In the genomic region with DNA sequence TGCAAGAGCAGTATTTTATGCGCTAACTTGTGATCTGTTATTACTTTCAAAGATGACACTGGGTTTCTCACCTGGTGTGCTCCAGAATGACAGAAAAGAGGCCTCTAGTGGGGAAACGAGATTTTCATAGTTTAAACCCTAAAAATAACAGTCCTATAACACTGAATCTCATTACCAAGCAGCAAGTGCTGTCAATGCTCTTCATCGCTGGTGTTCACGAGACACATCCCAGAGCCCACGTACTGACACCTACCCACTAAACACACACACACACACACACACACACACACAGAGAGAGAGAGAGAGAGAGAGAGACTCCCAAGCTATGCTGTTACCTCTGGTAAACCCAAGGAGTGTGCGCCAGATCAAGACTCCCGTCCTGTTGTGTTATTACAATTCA, we compare ENCODE assay signal across 19 mouse cellular contexts.
A peak's percentile ranks its signal among the peaks of the same experiment; 100 is the strongest.
DNase-seq lines count a peak whose midpoint lies in the region; ATAC-seq lines count a peak whose summit lies in the region.
"Had no signal": no experiment of that assay in that cellular context is flagged by ENCODE, and none has a peak within 500 bp of the region (broad histone marks: within the 10 kb centered on the region; RNA-seq: fewer than 3 reads in every experiment).

No protein-coding gene starts in this region.

- H3K4me2 ChIP-seq in forebrain, embryonic 15.5 days (replicated peaks) = no peak overlapping the region
- H3K4me2 ChIP-seq in forebrain, embryonic 11.5 days (ENCODE audit: low read depth, low read length, severe bottlenecking) = no peak overlapping the region
- no peak overlapping the region for H3K4me2 ChIP-seq in midbrain, embryonic 16.5 days (ENCODE audit: low read length)
- H3K4me2 ChIP-seq: hindbrain, embryonic 12.5 days; lung, embryonic 14.5 days; midbrain, embryonic 13.5 days had no signal

- intact Hi-C loops in left cerebral cortex, postnatal 25 days (cut with DNase I) = loop anchor here (1.0 to 10.0 kb wide), 12 partner anchors 60 to 317 kb away; no protein-coding TSS in a partner anchor

- DNase-seq in forebrain, embryonic 11.5 days (ENCODE audit: low spot score) = no peak
- no peak for DNase-seq in midbrain, embryonic 10.5 days (ENCODE audit: low spot score)
- DNase-seq in left cerebral cortex, postnatal 25 days (ENCODE audit: low spot score in 2 of 2) = peak; percentile 51 to 92
- DNase-seq in right cerebral cortex, postnatal 4 days = peak; percentile 24
- DNase-seq in gastrocnemius, adult 18-20 months (ENCODE audit: low spot score) = no peak
- DNase-seq: cerebellum, adult 11-12 months; gastrocnemius, postnatal 10 days; kidney, adult 9 months; kidney, postnatal 36 days; lung, embryonic 14.5 days; thymus, adult 18-20 months had no signal

- H3K4me3 ChIP-seq in forebrain, embryonic 15.5 days = no peak overlapping the region
- H3K4me3 ChIP-seq in forebrain, embryonic 11.5 days (ENCODE audit: low read depth, low read length) = no peak overlapping the region
- no peak overlapping the region for H3K4me3 ChIP-seq in midbrain, embryonic 16.5 days (ENCODE audit: low read depth, low read length)
- no peak overlapping the region for H3K4me3 ChIP-seq in midbrain, embryonic 10.5 days
- H3K4me3 ChIP-seq: erythroblast, embryonic 14.5 days; hindbrain, embryonic 12.5 days; midbrain, embryonic 13.5 days had no signal

- ATAC-seq in forebrain, embryonic 15.5 days (replicated peaks) = 0 out of 2 replicates have a peak, but pooled peaks have one; percentile 48
- no peak for ATAC-seq in forebrain, embryonic 11.5 days (replicated peaks; ENCODE audit: low FRiP score)
- no peak for ATAC-seq in midbrain, embryonic 16.5 days
- ATAC-seq in monocyte, adult 5-6 weeks (replicated peaks; ENCODE audit: insufficient number of reproducible peaks, low FRiP score, low TSS enrichment, poor library complexity, severe bottlenecking) = no peak
- ATAC-seq: inflammation-experienced regulatory T-cells, adult 6 months; midbrain, embryonic 13.5 days had no signal

- no peaks in the 10 kb centered on the region for H3K27me3 ChIP-seq in forebrain, embryonic 15.5 days
- H3K27me3 ChIP-seq in forebrain, embryonic 11.5 days (ENCODE audit: control insufficient read depth, insufficient read depth, low read length) = no peaks in the 10 kb centered on the region
- H3K27me3 ChIP-seq in midbrain, embryonic 16.5 days (ENCODE audit: control insufficient read depth, insufficient read depth, low read depth, low read length) = no peaks in the 10 kb centered on the region
- H3K27me3 ChIP-seq in midbrain, embryonic 10.5 days (ENCODE audit: low read depth, poor library complexity, severe bottlenecking) = no peaks in the 10 kb centered on the region
- H3K27me3 ChIP-seq: hindbrain, embryonic 12.5 days; midbrain, embryonic 13.5 days had no signal

- 0 out of 2 replicates have a peak overlapping the region, but pooled peaks have one; percentile 4 for H3K27ac ChIP-seq in forebrain, embryonic 15.5 days (replicated peaks)
- no peak overlapping the region for H3K27ac ChIP-seq in forebrain, embryonic 11.5 days (ENCODE audit: low read depth, low read length)
- H3K27ac ChIP-seq in midbrain, embryonic 16.5 days (ENCODE audit: low read length) = peak overlapping the region; percentile 13; the same call in 1 of the 2 replicates
- no peak overlapping the region for H3K27ac ChIP-seq in midbrain, embryonic 10.5 days (replicated peaks)
- H3K27ac ChIP-seq: hindbrain, embryonic 12.5 days; macrophage; midbrain, embryonic 13.5 days had no signal

- WGBS in forebrain, embryonic 15.5 days = 62% methylated on average over 7 of the region's 7 CpGs
- WGBS in forebrain, embryonic 11.5 days = 87% methylated on average over 7 of the region's 7 CpGs
- 75% methylated on average over 7 of the region's 7 CpGs for WGBS in midbrain, embryonic 16.5 days
- WGBS in midbrain, embryonic 10.5 days = 83% methylated on average over 7 of the region's 7 CpGs

- no peaks in the 10 kb centered on the region for H3K9me3 ChIP-seq in forebrain, embryonic 15.5 days
- H3K9me3 ChIP-seq in forebrain, embryonic 11.5 days (ENCODE audit: control insufficient read depth, low read length) = no peaks in the 10 kb centered on the region
- no peaks in the 10 kb centered on the region for H3K9me3 ChIP-seq in midbrain, embryonic 16.5 days (replicated peaks; ENCODE audit: control insufficient read depth, low read length, poor library complexity, severe bottlenecking)
- H3K9me3 ChIP-seq in midbrain, embryonic 10.5 days (replicated peaks) = no peaks in the 10 kb centered on the region
- H3K9me3 ChIP-seq: hindbrain, embryonic 12.5 days; midbrain, embryonic 13.5 days had no signal

- no peaks in the 10 kb centered on the region for H3K36me3 ChIP-seq in forebrain, embryonic 15.5 days
- no peaks in the 10 kb centered on the region for H3K36me3 ChIP-seq in forebrain, embryonic 11.5 days (ENCODE audit: control insufficient read depth, insufficient read depth, low read length)
- H3K36me3 ChIP-seq in midbrain, embryonic 16.5 days (ENCODE audit: control insufficient read depth, insufficient read depth, low read length) = no peaks in the 10 kb centered on the region
- H3K36me3 ChIP-seq in midbrain, embryonic 10.5 days = no peaks in the 10 kb centered on the region
- H3K36me3 ChIP-seq: hindbrain, embryonic 12.5 days; midbrain, embryonic 13.5 days had no signal

- H3K4me1 ChIP-seq in forebrain, embryonic 15.5 days = no peaks in the 10 kb centered on the region; the same call in 1 of the 2 replicates
- no peaks in the 10 kb centered on the region for H3K4me1 ChIP-seq in forebrain, embryonic 11.5 days (replicated peaks; ENCODE audit: control insufficient read depth, insufficient read depth, low read length)
- no peaks in the 10 kb centered on the region for H3K4me1 ChIP-seq in midbrain, embryonic 16.5 days (ENCODE audit: control insufficient read depth, insufficient read depth, low read length)
- H3K4me1 ChIP-seq in midbrain, embryonic 10.5 days = no peaks in the 10 kb centered on the region
- H3K4me1 ChIP-seq: midbrain, embryonic 13.5 days had no signal

- no peak overlapping the region for H3K9ac ChIP-seq in forebrain, embryonic 15.5 days (replicated peaks)
- no peak overlapping the region for H3K9ac ChIP-seq in forebrain, embryonic 11.5 days (ENCODE audit: low read length)
- H3K9ac ChIP-seq in midbrain, embryonic 16.5 days (ENCODE audit: low read depth, low read length) = no peak overlapping the region
- H3K9ac ChIP-seq: hindbrain, embryonic 12.5 days; lung, embryonic 14.5 days; midbrain, embryonic 13.5 days had no signal

Comparison
In these comparisons a context has a peak if more than half of its experiments do, and no peak if none do; other contexts are left out.
1. H3K27ac ChIP-seq: peak in forebrain, embryonic 15.5 days (single experiment) and midbrain, embryonic 16.5 days (single experiment); none in forebrain, embryonic 11.5 days (single experiment) and midbrain, embryonic 10.5 days (single experiment).
2. DNase-seq: peak in left cerebral cortex, postnatal 25 days (2 of 2) and right cerebral cortex, postnatal 4 days (single experiment); none in forebrain, embryonic 11.5 days (single experiment), midbrain, embryonic 10.5 days (single experiment) and gastrocnemius, adult 18-20 months (single experiment).